Mouse (Mus musculus) cerebellum, postnatal 10 days (tissue): ENCODE results near the gene Fancc.
"Not testable (repeated sequence)": the region's sequence is repeated elsewhere in the genome, so short reads cannot be mapped to it uniquely, and the experiment has no call there.

Experiments used
- DNase-seq, 2 experiments: peaks; one replicate each; pipeline ENCODE4 v3.0.0; 2021; ENCODE audit warnings: mixed read lengths in 2 of 2

The Fancc gene

GRCm38 (mm10) chr13:63514931-63515360 lies 17.9 kb upstream of the Fancc start:
- DNase-seq: no peak

- DNase-seq: peak; percentile 57 to 67
Measured at GRCm38 (mm10) chr13:63513374-63514098, 16.5 kb upstream of the Fancc start.

GRCm38 (mm10) chr13:63512411-63512810 lies 15.3 kb upstream of the Fancc start:
- no peak for DNase-seq

GRCm38 (mm10) chr13:63507821-63508220 lies 10.7 kb upstream of the Fancc start:
- DNase-seq: no peak

GRCm38 (mm10) chr13:63507001-63507556 lies 10.0 kb upstream of the Fancc start:
- no peak for DNase-seq

- DNase-seq: no peak
Measured at GRCm38 (mm10) chr13:63506364-63506763, 9.3 kb upstream of the Fancc start.

- no peak for DNase-seq
Measured at GRCm38 (mm10) chr13:63502391-63502790, 5.3 kb upstream of the Fancc start.

- DNase-seq: no peak
Measured at GRCm38 (mm10) chr13:63499489-63499888, 2.4 kb upstream of the Fancc start.

- DNase-seq: no peak
Measured at GRCm38 (mm10) chr13:63487707-63488042, 9.4 kb downstream of the Fancc start.

- no peak for DNase-seq
Measured at GRCm38 (mm10) chr13:63486791-63487706, 10.0 kb downstream of the Fancc start.

- peak; percentile 25 to 26 for DNase-seq
Measured at GRCm38 (mm10) chr13:63475356-63475755, 21.7 kb downstream of the Fancc start.

GRCm38 (mm10) chr13:63452898-63453297 lies 44.2 kb downstream of the Fancc start:
- DNase-seq: peak; percentile 69 to 75

- no peak for DNase-seq
Measured at GRCm38 (mm10) chr13:63451140-63451539, 45.9 kb downstream of the Fancc start.

GRCm38 (mm10) chr13:63445419-63445818 lies 51.7 kb downstream of the Fancc start:
- no peak for DNase-seq

- peak; percentile 41 to 51 for DNase-seq
Measured at GRCm38 (mm10) chr13:63432759-63433158, 64.3 kb downstream of the Fancc start.

GRCm38 (mm10) chr13:63431857-63432191 lies 65.3 kb downstream of the Fancc start:
- no peak for DNase-seq

- peak; percentile 96 to 97 for DNase-seq
Measured at GRCm38 (mm10) chr13:63431030-63431856, 65.8 kb downstream of the Fancc start.

- no peak for DNase-seq
Measured at GRCm38 (mm10) chr13:63430681-63431029, 66.4 kb downstream of the Fancc start.

GRCm38 (mm10) chr13:63430206-63430605 lies 66.9 kb downstream of the Fancc start:
- DNase-seq: peak in 1 of 2 experiments; percentile 19

GRCm38 (mm10) chr13:63428211-63428610 lies 68.9 kb downstream of the Fancc start:
- DNase-seq: not testable (repeated sequence)

GRCm38 (mm10) chr13:63423060-63423459 lies 74.0 kb downstream of the Fancc start:
- no peak for DNase-seq

GRCm38 (mm10) chr13:63421225-63421624 lies 75.9 kb downstream of the Fancc start:
- DNase-seq: no peak

GRCm38 (mm10) chr13:63418148-63418547 lies 78.9 kb downstream of the Fancc start:
- no peak for DNase-seq
